Mouse (Mus musculus) yolk sac, embryonic 10.5 days (tissue): ENCODE measurements around the gene Ankrd34a.
A peak's percentile ranks its signal among the peaks of the same experiment; 100 is the strongest.
"Not testable (repeated sequence)": the region's sequence is repeated elsewhere in the genome, so short reads cannot be mapped to it uniquely, and the experiment has no call there.

ENCODE experiments used
- DNase-seq: peaks from one replicate; pipeline ENCODE4 v3.0.0-alpha.2; 2017; ENCODE audit warnings: low spot score

Gene Ankrd34a

DNA sequence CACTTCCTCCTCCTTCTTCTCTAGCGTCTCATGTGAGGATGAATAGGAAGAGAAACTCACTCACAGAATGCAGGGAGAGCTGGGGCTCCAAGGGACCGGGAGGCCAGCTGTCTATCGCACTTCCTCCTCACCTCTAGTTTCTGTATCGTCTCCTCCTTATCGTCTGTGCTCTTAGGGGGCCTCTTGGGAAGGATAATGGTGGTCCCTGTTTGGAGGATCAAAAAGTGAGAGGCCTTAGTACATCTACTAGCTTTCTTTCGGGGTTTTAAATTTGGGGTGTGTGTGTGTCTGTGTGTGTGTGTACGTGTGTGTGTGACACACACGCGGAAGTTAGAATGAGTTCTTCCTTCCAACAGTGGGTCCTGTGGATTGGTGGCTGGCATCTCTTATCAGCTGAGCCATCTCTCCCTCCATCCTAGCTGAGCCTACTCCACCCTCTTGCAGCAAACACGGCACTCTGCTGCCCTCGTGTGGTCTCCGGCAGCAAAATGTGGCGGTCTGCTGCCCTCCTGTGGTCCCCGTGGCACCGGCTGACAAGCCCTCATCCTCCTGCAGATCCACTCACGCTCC is 16.5 kb upstream of the Ankrd34a start:
- peak; percentile 89 for DNase-seq

DNA sequence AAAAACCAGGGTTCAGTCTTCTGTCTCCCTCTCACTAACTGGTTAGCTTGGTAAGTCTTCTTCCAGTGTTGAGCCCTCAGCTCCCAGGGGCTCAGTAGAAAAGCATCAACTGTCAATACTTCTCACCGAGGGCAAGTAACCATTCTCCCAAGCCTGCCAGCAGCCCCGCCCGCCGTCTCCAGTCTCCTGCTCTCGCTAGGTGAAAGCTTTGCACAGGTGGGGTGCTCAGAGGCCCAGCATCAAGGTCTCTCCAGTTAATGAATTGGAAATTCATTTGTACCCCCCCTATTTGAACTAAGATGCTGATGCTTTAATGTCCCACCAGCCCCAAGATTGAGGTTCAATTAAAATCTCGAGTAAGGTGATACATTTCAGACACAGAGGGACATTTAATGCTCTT is 15.3 kb upstream of the Ankrd34a start:
- no peak for DNase-seq

- no peak for DNase-seq
Measured at GRCm38 (mm10) chr3:96581771-96582515, 14.5 kb upstream of the Ankrd34a start.

- DNase-seq, result no peak
Measured at GRCm38 (mm10) chr3:96583386-96583785, 13.1 kb upstream of the Ankrd34a start.

DNA sequence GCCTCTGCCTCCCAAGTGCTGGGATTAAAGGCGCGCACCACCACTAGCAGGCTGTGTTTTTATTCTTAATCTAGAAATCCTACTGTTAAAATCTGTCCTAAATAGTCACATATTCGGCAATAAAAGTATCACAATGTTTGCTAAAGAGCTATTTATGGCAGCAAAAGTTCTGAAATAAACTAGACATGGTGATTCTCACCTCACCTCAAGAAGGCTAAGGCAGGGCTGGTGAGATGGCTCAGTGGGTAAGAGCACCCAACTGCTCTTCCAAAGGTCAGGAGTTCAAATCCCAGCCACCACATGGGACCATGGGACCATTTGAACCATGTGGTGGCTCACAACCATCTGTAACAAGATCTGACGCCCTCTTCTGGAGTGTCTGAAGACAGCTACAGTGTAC is 5.8 kb upstream of the Ankrd34a start:
- DNase-seq, result no peak

DNA sequence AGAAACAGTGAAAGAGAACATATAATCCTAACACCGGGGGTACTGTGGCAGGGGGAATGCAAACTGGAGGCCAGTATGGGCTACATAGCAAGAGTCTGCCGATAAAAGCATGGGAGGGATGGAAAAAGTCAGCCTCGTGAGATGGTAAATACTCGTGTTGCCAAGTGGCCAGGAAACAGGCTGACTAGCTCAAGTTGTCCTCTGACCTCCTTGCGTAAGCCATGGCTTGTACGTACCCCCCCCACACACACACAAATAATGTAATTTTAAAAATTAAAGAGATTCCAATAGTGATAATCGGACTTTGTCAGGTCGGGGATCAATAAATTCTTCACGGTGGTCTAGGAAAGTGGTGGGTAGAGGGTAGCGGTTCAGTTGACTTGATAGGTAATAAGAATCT is 3.1 kb upstream of the Ankrd34a start:
- DNase-seq, result peak; percentile 26

GRCm38 (mm10) chr3:96593790-96594560 is 2.5 kb upstream of the Ankrd34a start, which contains the start of gene Polr3gl:
TSS of gene Polr3gl (minus strand) at chr3:96594181.
- peak; percentile 95 for DNase-seq

DNA sequence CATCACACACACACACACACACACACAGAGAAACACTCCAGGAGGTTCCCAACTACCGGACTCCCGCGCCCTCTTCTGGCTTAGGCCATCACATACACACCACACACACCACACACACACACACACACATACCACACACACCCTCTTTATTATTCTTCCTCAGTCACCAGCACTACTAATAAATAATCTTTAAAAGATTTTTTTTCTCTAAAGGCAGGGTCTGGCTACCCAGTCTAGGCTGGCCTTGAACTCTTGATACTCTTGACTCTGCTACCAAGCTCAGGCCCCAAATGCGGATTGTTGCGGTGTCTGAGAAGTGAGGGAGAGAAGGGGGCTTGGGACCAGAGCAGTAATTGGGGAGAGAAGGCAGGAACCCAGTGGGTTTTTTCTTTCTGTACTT is 1.6 kb upstream of the Ankrd34a start:
- no peak for DNase-seq

DNA sequence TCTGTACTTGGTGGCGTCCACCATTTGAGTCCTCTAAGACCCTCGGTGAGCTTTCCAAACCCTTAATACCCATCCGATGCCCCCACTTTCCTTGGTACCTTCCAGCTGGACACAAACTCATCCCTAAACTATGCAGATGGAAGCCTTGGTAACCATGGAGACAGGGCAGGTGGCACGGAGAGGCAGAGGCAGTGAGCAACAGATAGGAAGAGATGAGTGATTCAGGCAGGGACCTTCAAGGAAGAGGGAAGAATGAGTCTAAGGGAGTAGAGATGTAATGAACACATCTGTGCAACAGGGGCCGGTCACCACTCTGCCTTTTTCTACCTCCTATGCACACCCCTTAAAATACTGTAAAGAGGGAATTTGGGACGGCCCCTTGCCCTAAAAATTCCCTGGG is 775 bp upstream of the Ankrd34a start:
- no peak for DNase-seq

- DNase-seq, result no peak
Measured at GRCm38 (mm10) chr3:96596855-96597254, 419 bp downstream of the Ankrd34a start.

DNA sequence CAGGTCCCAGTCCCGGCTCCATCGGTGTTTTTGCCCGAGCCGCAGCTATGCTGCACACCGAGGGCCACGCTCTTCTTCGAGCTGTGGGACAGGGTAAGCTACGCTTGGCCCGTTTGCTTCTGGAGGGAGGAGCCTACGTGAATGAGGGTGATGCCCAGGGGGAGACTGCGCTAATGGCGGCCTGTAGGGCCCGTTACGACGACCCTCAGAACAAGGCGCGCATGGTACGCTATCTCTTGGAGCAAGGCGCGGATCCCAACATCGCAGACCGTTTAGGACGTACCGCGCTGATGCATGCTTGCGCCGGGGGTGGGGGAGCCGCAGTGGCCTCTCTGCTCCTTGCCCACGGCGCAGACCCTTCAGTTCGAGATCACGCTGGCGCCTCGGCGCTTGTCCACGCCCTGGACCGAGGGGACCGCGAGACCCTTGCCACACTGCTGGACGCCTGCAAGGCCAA is 1.0 kb downstream of the Ankrd34a start:
- peak; percentile 12 for DNase-seq

DNA sequence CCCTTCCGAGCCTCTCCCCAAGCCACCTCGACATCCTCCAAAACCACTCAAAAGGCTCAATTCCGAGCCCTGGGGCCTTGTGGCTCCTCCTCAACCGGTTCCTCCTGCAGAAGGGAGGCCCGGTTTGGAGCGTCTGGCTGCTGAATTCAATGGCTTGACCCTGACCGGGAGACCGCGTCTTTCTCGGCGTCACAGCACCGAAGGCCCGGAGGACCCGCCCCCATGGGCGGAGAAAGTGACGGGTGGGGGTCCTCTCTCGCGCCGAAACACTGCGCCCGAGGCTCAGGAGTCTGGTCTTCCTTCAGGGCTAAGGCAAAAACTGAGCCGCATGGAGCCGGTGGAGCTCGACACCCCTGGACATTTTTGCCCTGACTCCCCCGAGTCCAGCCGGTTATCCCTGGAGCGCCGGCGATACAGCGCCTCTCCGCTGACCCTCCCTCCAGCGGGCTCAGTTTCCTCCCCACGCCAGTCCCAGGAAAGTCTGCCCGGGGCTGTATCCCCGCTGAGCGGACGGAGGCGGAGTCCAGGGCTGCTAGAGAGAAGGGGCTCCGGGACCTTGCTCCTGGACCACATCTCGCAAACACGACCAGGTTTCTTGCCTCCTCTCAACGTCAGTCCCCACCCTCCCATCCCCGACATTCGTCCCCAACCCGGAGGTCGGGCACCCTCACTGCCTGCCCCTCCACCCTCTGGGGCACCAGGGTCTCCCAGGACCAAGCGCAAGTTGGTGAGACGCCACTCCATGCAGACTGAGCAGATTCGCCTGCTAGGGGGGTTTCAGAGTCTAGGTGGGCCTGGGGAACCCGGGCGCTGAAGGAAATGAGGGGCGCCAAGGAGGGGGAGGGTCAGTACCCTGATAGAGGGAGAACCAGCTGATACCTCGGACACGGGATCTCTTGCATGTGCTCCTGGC is 2.0 kb downstream of the Ankrd34a start:
- peak; percentile 66 for DNase-seq

DNA sequence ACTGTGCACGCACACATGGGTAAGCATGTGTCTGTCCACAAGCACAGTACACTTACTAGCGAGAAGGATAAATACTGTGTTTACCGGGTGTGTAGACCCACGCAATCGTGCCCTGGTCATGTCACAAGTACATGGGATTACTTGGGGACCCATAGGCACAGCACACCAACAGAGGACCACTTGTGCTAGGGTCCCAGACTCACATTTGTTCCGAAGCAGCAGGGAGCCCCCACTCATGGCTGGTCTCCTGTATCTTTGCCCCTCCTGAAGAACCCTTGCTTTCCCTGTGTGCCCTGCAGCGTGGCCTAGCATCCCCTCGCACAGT is 2.6 kb downstream of the Ankrd34a start:
- DNase-seq, result no peak

GRCm38 (mm10) chr3:96599411-96599810 is 3.0 kb downstream of the Ankrd34a start:
- DNase-seq, result no peak

GRCm38 (mm10) chr3:96600639-96601250 is 4.3 kb downstream of the Ankrd34a start, which contains the start of gene Lix1l:
TSS of gene Lix1l (plus strand) at chr3:96601149.
- peak; percentile 95 for DNase-seq

DNA sequence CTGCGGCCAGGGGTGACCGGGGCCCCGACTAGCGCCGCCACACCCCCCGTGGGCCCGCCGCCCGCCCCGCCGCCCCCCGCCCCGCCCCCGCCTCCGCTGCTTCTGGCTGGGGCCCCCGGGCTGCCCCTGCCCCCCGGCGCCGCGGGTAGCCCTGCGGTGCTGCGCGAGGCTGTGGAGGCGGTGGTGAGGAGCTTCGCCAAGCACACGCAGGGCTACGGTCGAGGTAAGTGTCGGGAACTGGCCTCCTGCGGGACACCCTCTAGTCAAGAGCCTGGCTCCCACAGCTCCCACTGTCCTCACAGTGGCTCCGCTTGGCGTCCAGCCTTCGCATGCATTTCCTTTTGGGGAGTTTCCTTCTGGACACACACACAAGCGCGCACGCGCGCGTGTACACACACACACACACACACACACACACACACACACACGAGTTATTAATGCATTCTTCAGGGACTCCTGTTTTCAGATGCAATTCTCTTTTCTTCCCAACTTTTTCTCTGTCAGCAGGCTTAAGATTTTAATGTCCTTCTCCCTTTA is 4.9 kb downstream of the Ankrd34a start:
- DNase-seq, result peak; percentile 66

GRCm38 (mm10) chr3:96601941-96602703 is 5.7 kb downstream of the Ankrd34a start:
- no peak for DNase-seq

DNA sequence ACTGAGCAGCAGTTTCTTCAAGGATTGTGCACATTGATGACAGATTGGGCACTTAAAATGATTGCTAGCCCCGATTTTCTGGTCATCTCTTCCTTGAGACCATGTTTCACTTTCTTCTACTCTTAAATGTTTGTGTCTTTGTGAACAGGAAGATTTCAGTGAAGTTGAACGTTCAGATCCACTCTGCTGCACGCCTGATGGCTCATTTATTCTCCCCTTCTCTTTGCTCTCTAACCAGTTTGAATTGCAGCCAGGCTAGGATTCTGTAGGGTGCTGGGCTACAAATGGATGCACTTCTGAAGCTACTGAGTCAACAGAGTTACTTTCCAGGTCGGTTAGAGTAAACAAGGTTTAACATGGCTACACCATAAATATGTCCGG is 6.3 kb downstream of the Ankrd34a start:
- DNase-seq, result no peak

DNA sequence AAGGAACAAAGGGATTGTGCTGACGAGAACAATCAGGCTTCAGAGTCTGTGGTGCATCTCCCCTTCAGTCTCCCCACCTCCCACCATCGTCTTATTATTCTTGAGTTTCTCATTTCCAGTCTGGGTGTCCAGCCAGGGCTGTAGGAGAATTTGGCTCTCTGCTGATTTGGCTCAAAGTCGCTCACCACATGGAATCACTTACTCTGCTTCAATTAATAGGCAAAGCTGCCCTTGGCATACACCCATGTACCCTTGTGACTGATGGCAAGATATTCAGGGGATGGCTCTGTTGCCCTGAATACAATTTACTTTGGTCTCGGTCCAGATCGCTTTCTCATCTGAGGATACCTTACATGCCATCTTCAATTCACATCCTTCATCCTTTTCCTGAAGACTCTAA is 6.9 kb downstream of the Ankrd34a start:
- no peak for DNase-seq

- DNase-seq, result not testable (repeated sequence)
Measured at GRCm38 (mm10) chr3:96606007-96606406, 9.6 kb downstream of the Ankrd34a start.

GRCm38 (mm10) chr3:96606618-96607017 is 10.2 kb downstream of the Ankrd34a start:
- no peak for DNase-seq
